Mouse (Mus musculus) liver, embryonic 16.5 days (tissue): ENCODE results near the gene Ctbp1. TPM values are rescaled to one million over a fixed set of nuclear protein-coding genes. Genes with fewer than 3 reads are reported as not detected.

Source experiments
- ATAC-seq: fragments of 200-750 bp; cut with Nextera tagmentation; 2 replicates; pipeline ENCODE4 v1.8.0; 2017; ENCODE audit warnings: low read depth, mild to moderate bottlenecking, moderate number of reproducible peaks, moderate library complexity
- H3K27ac ChIP-seq: fragments of 300-500 bp; sonication (generic); 2 replicates; pipeline ENCODE4 v1.5.1; 2014; ENCODE audit warnings: mild to moderate bottlenecking, low read length
- H3K27me3 ChIP-seq: fragments of 300-500 bp; sonication (generic); 2 replicates; pipeline ENCODE4 v1.6.1; 2014; ENCODE audit warnings: low read depth, low read length, mixed read lengths; ENCODE audit not compliant: control insufficient read depth, insufficient read depth
- H3K36me3 ChIP-seq: fragments of 300-500 bp; sonication (generic); 2 replicates; pipeline ENCODE4 v1.6.1; 2014; ENCODE audit warnings: mild to moderate bottlenecking; ENCODE audit not compliant: control insufficient read depth, insufficient read depth
- H3K4me1 ChIP-seq: fragments of 300-500 bp; sonication (generic); 2 replicates; pipeline ENCODE4 v1.6.1; 2014; ENCODE audit warnings: low read depth, low read length, mixed read lengths; ENCODE audit not compliant: control insufficient read depth
- H3K4me2 ChIP-seq: fragments of 300-500 bp; sonication (generic); 2 replicates; pipeline ENCODE4 v1.6.1; 2014; ENCODE audit warnings: low read depth, low read length, mixed read lengths
- H3K4me3 ChIP-seq: fragments of 300-500 bp; sonication (generic); 2 replicates; pipeline ENCODE4 v1.5.1; 2014; ENCODE audit warnings: low read depth, mild to moderate bottlenecking, low read length
- H3K9ac ChIP-seq: fragments of 300-500 bp; sonication (generic); 2 replicates; pipeline ENCODE4 v1.6.1; 2014; ENCODE audit warnings: low read depth, low read length
- H3K9me3 ChIP-seq: fragments of 300-500 bp; sonication (generic); replicated peaks from 2 replicates; pipeline ENCODE4 v1.6.1; 2016; ENCODE audit warnings: low read length; ENCODE audit not compliant: control insufficient read depth
- WGBS: fragments of 180-500 bp; shearing (Covaris S2); extraction: QIAGEN DNeasy Blood & Tissue Kit; methylation state at CpG from one replicate; pipeline ENCODE4 v1.1.7; 2014; ENCODE audit not compliant: insufficient replicate concordance; 5-methylcytosine and 5-hydroxymethylcytosine counted together
- polyA plus RNA-seq: library from polyadenylated mRNA; unstranded; fragments of >200 nt; fragmentation: Nextera tagmentation; extraction: Ambion mirVana; gene quantifications from 2 replicates; pipeline ENCODE4 v1.2.1, GENCODE M21; 2015

The Ctbp1 gene
- 159 and 168 TPM in 2 replicates for polyA plus RNA-seq

DNA sequence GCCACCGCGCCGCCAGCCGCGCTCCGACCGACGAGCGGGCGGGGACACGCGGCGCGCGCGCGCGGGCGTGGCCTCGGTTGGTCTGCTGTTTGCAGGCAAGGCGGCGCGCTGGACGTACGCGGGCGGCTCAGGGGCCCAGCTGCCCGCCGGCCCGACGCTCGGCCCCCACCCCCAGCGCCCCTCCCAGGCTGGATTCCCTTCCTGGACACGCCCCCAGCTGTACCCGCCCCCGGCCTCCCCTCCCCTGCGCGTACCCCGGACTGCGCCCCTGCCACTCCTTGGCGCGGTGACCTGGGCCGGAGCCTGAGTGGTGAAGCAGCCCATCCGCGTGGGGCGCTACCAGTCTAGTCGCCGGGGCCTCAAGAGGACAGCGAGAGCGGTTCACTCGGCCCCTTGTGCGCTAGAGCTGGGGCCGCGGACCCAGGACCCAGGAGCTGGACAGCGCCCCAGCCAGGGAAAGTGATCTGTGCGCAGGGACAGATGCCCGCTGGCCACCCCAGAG, at the start of gene Ctbp1:
Ctbp1 (minus strand) TSS at position 42 of the 502 bp plus-strand sequence.
- H3K27me3 ChIP-seq, result no peaks in the 10 kb centered on the region

DNA sequence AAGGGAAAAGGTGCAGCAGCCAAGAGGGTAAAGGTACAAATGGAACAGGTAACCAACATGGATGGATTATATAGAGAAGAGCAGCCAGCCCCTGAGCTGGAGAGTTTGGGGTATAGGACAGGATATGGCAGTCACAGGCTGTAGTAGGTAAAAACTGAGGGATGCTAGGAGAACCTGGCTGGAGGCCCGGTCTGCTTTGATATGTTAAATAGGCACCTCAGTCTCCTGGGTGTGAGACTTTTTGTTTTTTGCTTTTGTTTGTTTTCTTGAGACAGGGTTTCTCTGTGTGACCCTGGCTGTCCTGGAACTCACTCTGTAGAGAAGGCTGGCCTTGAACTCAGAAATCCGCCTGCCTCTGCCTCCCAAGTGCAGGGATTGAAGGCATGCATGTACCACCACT, 49.7 kb upstream of the Ctbp1 start:
- Histone ChIP-seq H3K4me3 (no peak overlapping the region), H3K36me3 (no peaks in the 10 kb centered on the region), H3K9ac (no peak overlapping the region), H3K4me1 (no peaks in the 10 kb centered on the region), H3K4me2 (no peak overlapping the region), H3K9me3 (no peaks in the 10 kb centered on the region), H3K27ac (no peak overlapping the region), H3K27me3 (no peaks in the 10 kb centered on the region)
- WGBS, result 44% methylated on average over 2 of the region's 2 CpGs
- ATAC-seq, result no peak

More for the DNA sequence above, at the start of gene Ctbp1:
- H3K4me3 ChIP-seq, result peak within 1 kb of the TSS; percentile 93
- H3K9me3 ChIP-seq, result no peaks in the 10 kb centered on the region
- H3K36me3 ChIP-seq, result peaks cover 3% of the 10 kb centered on the region; the same call in 1 of the 2 replicates
- H3K9ac ChIP-seq, result peak within 1 kb of the TSS; percentile 96
- ATAC-seq, result peak; percentile 81
- H3K4me1 ChIP-seq, result peaks cover 46% of the 10 kb centered on the region
- peak within 1 kb of the TSS; percentile 91 for H3K4me2 ChIP-seq
- peak within 1 kb of the TSS; percentile 98 for H3K27ac ChIP-seq
- under 1% methylated on average over 56 of the region's 57 CpGs for WGBS

DNA sequence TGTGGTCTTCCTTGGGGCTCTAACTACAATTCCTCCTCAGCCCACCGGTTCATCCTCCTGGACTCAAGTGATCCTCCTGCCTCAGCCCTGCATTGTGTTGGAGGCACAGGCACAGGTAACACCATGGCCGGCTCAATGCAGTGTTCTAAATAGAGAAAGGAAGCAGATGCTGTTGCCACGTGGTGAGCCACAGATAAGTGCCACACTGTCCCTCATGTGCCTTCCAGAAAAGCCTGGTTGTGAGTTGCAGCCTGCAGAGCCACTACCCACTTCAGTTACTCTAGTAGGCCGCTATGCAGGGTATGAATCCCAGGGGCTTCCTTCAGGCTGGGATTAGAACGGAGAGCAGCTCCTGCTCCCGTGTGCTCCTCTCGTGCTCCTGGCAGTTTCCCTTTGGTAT, 37.4 kb upstream of the Ctbp1 start:
- H3K9ac ChIP-seq, result no peak overlapping the region
- no peaks in the 10 kb centered on the region for H3K36me3 ChIP-seq
- 57% methylated on average over 7 of the region's 7 CpGs for WGBS
- H3K9me3 ChIP-seq, result no peaks in the 10 kb centered on the region
- no peak overlapping the region for H3K4me3 ChIP-seq
- no peak overlapping the region for H3K27ac ChIP-seq
- no peaks in the 10 kb centered on the region for H3K27me3 ChIP-seq
- H3K4me2 ChIP-seq, result no peak overlapping the region
- no peak for ATAC-seq
- H3K4me1 ChIP-seq, result peaks cover 3% of the 10 kb centered on the region; the same call in 1 of the 2 replicates

DNA sequence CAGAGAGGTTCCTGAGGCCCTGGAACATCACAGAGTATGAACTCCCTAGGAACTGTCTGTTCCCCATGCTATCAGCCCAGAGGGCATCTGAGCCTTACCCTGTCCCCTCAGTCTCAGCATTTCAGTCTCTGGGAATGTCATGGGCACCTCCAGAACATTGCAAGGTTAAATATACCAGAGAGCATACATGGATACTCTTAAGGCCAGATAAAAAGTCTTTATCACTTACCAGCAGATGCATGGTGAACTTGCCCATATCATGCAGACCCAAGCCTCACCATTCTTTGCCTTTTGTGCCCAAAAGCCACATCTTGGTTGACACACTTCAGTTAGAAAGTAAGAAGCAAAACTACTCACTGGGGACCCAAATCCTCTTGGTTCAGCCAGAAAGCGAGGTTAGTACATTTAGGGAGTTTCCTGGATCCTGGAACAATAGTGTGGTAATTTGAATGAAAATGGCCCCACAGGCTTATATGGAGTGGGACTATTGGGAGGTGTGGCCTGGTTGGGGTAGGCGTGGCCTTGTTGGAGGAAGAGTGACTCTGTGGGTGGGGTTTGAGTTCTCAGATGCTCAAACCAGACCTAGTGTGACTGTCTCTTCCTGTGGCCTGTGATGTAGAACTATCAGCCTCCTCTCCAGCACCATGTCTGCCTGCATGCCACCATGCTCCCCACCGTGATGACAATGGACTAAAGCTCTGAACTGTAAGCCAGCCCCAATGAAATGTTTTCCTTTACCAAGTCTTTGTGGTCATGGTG, 36.1 kb upstream of the Ctbp1 start:
- peak; percentile 55; the same call in 1 of the 2 replicates for ATAC-seq
- Histone ChIP-seq H3K9me3 (no peaks in the 10 kb centered on the region), H3K4me1 (peaks cover 3% of the 10 kb centered on the region; the same call in 1 of the 2 replicates), H3K4me3 (no peak overlapping the region), H3K27ac (no peak overlapping the region), H3K9ac (no peak overlapping the region), H3K27me3 (no peaks in the 10 kb centered on the region), H3K4me2 (no peak overlapping the region), H3K36me3 (no peaks in the 10 kb centered on the region)
- 52% methylated on average over 3 of the region's 3 CpGs for WGBS

DNA sequence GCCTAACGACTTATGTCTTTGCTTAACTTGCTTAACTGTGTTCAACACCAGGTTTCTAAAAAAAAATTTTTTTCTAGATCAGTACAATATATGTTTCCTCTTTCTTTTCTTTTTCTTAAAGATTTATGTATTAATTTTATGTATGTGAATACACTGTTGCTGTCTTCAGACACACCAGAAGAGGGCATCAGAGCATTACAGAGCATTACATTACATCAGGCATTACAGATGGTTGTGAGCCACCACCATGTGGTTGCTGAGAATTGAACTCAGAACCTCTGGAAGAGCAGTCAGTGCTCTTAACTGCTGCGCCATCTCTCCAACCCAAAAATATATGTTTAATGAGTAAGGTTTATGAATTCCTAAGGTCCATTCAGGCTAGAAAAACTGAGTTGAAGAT, 27.0 kb upstream of the Ctbp1 start:
- ATAC-seq, result no peak
- Histone ChIP-seq H3K4me3 (no peak overlapping the region), H3K27me3 (no peaks in the 10 kb centered on the region), H3K4me2 (no peak overlapping the region), H3K4me1 (no peaks in the 10 kb centered on the region), H3K9me3 (no peaks in the 10 kb centered on the region), H3K36me3 (no peaks in the 10 kb centered on the region), H3K27ac (no peak overlapping the region), H3K9ac (no peak overlapping the region)
- 60% methylated on average over 2 of the region's 2 CpGs for WGBS

DNA sequence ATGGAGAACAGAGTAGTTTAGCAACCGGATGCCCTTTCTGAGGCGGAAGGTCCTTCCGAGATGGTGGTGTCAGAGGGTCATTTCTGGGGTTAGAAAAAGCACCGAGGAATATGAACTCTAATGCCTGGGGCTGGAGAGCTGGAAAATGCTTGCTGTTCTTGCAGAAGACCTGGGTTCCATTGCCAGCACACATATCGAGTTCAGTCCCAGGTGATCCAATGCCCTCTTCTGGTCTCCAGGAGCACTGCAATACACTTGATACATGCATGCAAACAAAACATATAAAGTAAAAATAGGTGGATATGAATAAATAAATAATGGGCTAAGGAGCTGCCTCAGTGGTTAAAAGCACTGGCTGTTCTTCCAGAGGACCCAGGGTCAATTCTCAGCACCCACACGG, 22.4 kb upstream of the Ctbp1 start:
- WGBS, result 60% methylated on average over 6 of the region's 6 CpGs
- Histone ChIP-seq H3K9ac (no peak overlapping the region), H3K9me3 (no peaks in the 10 kb centered on the region), H3K27me3 (no peaks in the 10 kb centered on the region), H3K27ac (no peak overlapping the region), H3K4me3 (no peak overlapping the region), H3K36me3 (no peaks in the 10 kb centered on the region), H3K4me2 (no peak overlapping the region), H3K4me1 (no peaks in the 10 kb centered on the region)
- no peak for ATAC-seq

DNA sequence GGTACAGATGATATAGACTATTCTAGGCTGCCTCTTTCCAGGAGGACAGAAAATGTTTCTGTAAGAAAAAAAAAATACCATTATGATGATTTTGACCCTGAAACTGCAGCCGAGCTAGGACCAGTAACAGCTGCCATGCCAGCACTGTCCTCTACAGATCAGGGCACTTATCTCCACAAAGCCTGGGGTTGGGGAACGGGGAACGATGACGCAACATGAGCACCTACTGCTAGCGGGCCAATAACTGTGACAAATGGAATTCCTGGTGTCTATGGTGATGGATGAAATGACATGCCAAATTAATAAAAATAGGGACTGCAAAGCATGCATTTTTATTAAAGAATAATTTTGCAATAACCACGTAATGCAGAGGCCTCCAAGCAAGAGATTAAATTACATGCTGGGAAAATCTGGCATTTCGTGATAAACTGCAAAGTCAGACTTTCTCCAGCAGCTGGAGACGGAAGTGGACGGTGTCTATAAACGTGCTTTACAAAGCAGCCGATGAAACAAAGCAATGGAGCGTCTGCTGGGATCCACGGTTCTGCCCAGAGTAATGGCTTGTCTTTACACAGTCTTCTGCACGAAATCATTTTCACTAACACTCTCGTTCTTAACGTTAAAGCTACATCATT, 19.1 kb upstream of the Ctbp1 start:
- no peaks in the 10 kb centered on the region for H3K9me3 ChIP-seq
- H3K27me3 ChIP-seq, result no peaks in the 10 kb centered on the region
- H3K36me3 ChIP-seq, result no peaks in the 10 kb centered on the region
- no peaks in the 10 kb centered on the region for H3K4me1 ChIP-seq
- no peak overlapping the region for H3K4me3 ChIP-seq
- H3K4me2 ChIP-seq, result no peak overlapping the region
- WGBS, result 50% methylated on average over 16 of the region's 16 CpGs
- no peak overlapping the region for H3K9ac ChIP-seq
- H3K27ac ChIP-seq, result no peak overlapping the region
- no peak for ATAC-seq

DNA sequence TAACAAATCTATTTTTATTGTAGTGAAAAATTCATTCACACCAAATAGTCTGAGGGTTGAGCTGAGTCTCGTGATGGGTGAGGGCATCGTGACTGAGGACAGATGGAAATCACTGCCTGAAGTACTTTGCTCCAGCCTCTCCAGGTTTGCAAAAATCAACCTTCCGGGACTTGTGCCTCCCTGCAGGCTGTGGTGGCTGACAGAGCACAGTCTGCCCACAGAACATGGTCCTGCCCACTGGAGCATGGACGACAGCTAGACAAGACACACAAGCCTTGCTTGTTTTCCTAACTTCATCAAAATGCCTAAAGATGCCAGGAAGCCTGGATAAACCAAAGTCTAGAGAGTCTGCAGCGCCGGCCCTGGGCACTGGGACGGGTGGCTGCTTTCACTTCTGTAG, 9.2 kb upstream of the Ctbp1 start:
- H3K4me1 ChIP-seq, result no peaks in the 10 kb centered on the region
- no peak overlapping the region for H3K9ac ChIP-seq
- H3K4me2 ChIP-seq, result no peak overlapping the region
- ATAC-seq, result no peak
- no peaks in the 10 kb centered on the region for H3K36me3 ChIP-seq
- H3K27me3 ChIP-seq, result no peaks in the 10 kb centered on the region
- H3K27ac ChIP-seq, result no peak overlapping the region
- 66% methylated on average over 7 of the region's 7 CpGs for WGBS
- H3K9me3 ChIP-seq, result no peaks in the 10 kb centered on the region
- no peak overlapping the region for H3K4me3 ChIP-seq

DNA sequence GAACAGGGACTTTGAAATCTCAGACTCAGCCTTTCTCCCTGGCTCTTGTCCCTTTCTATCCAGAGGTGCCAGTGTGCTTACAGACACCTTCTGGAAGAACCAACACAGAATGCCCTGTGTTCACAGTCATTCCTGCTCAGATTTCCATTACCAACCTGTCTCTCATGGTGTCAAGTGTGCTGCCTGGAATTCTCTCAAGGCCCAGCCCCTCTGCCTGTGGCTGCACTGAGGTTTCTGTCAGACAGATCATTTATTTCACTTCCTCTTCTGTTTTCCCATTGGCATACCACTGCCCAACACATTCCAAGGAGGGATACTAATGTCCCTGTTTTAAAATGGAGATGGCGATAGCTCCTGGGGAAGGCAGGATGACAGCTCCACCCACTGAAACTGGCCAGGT, 6.6 kb upstream of the Ctbp1 start:
- H3K9me3 ChIP-seq, result no peaks in the 10 kb centered on the region
- H3K4me1 ChIP-seq, result peaks cover 3% of the 10 kb centered on the region; the same call in 1 of the 2 replicates
- H3K9ac ChIP-seq, result no peak overlapping the region
- no peaks in the 10 kb centered on the region for H3K27me3 ChIP-seq
- no peak overlapping the region for H3K4me2 ChIP-seq
- no peak overlapping the region for H3K4me3 ChIP-seq
- no peak overlapping the region for H3K27ac ChIP-seq
- WGBS, result 51% methylated on average over 1 of the region's 1 CpGs
- ATAC-seq, result no peak
- no peaks in the 10 kb centered on the region for H3K36me3 ChIP-seq
